Mouse (Mus musculus) cortical plate, adult 2 months (tissue): Measurements from ENCODE around the gene Sfn.

Experiments used
- CTCF ChIP-seq: fragments of 200-500 bp; IDR thresholded peaks from 2 replicates; pipeline ENCODE4 v1.5.1; 2011; ENCODE audit warnings: mild to moderate bottlenecking, control low read depth, low read length; ENCODE audit not compliant: insufficient read depth; ENCODE audit errors: extremely low read depth
- POLR2A ChIP-seq: fragments of 200-500 bp; IDR thresholded peaks from 2 replicates; pipeline ENCODE4 v1.6.1; 2011; ENCODE audit warnings: mild to moderate bottlenecking, low read length, control low read depth; ENCODE audit not compliant: insufficient read depth; ENCODE audit errors: extremely low read depth

GRCm38 (mm10) chr4:133557041-133557717 lies 44.8 kb downstream of the Sfn start:
- no peak for TF ChIP-seq CTCF
- no peak for TF ChIP-seq POLR2A
